Mouse (Mus musculus) 416B (cell line): ENCODE data around the gene Nptxr.
A peak's percentile ranks its signal among the peaks of the same experiment; 100 is the strongest.

Experiments used
- DNase-seq: peaks from one replicate; pipeline ENCODE4 v3.0.0; 2011; ENCODE audit warnings: low read depth

Nptxr gene

GRCm38 (mm10) chr15:79752742-79753419, 51.7 kb downstream of the Nptxr start:
- DNase-seq, result peak; percentile 82

- peak; percentile 18 for DNase-seq
Measured at GRCm38 (mm10) chr15:79751772-79752171, 52.8 kb downstream of the Nptxr start.

GRCm38 (mm10) chr15:79750266-79750665, 54.3 kb downstream of the Nptxr start:
- no peak for DNase-seq

GRCm38 (mm10) chr15:79749162-79749561, 55.4 kb downstream of the Nptxr start:
- no peak for DNase-seq

- DNase-seq, result no peak
Measured at GRCm38 (mm10) chr15:79747998-79748397, 56.6 kb downstream of the Nptxr start.

GRCm38 (mm10) chr15:79745883-79746282, 58.7 kb downstream of the Nptxr start:
- DNase-seq, result no peak

- no peak for DNase-seq
Measured at GRCm38 (mm10) chr15:79745312-79745711, 59.3 kb downstream of the Nptxr start.

- no peak for DNase-seq
Measured at GRCm38 (mm10) chr15:79744742-79745141, 59.8 kb downstream of the Nptxr start.

- DNase-seq, result no peak
Measured at GRCm38 (mm10) chr15:79744001-79744400, 60.6 kb downstream of the Nptxr start.

- DNase-seq, result no peak
Measured at GRCm38 (mm10) chr15:79742706-79743023, 61.9 kb downstream of the Nptxr start.

- peak; percentile 85 for DNase-seq
Measured at GRCm38 (mm10) chr15:79741921-79742705, 62.5 kb downstream of the Nptxr start, which contains the start of gene Sun2. TSS of gene Sun2 (minus strand) at chr15:79742536.

- peak; percentile 92 for DNase-seq
Measured at GRCm38 (mm10) chr15:79741173-79741858, 63.2 kb downstream of the Nptxr start.

GRCm38 (mm10) chr15:79740739-79741138, 63.8 kb downstream of the Nptxr start:
- DNase-seq, result peak; percentile 76
